Mouse (Mus musculus) retina, adult 2 months (tissue): ENCODE data around the gene Pak7.

ENCODE experiments used
- DNase-seq: peaks from one replicate; pipeline ENCODE4 v3.0.0-alpha.2; 2012; ENCODE audit warnings: low read depth, low spot score

Gene Pak7

DNA sequence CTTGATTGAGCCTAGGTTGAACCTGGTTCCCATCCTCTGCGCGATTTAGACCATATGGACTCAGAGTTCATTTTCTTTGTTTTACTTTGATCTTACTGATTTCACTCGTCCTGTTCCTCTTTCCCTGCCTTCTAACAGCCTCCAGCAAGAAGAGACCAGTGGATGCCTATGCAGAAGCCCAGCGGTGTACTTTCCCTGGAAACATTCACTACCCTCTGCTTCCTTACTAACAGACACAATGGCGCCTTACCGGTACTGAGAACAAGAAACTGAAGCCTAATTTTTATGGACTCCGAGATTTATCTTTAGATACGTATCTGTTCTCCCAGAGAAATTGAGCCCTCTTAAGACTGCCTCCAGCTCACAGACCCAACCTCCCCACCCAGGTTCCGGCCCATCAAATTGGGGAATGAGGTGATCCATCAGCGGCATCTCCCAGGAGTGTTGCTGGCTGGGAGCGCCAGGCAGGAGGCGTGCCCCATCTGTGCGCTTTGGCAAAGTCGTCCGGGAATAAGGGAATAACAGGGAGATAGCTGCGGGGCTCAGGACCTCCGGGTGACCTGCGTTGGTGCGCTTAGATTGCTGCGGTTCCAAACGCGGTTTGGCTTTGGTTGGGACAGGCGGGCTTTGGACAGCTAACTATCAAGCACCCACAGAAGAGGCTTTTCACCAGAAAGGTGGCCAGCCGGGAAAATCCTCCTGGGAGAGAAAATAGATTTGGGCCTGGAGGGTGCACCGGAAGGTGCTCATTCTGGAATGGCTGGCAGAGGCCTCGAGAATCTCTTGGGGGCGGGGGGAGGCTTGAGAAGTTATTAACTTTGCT, 336.8 kb downstream of the Pak7 start:
- DNase-seq = no peak

DNA sequence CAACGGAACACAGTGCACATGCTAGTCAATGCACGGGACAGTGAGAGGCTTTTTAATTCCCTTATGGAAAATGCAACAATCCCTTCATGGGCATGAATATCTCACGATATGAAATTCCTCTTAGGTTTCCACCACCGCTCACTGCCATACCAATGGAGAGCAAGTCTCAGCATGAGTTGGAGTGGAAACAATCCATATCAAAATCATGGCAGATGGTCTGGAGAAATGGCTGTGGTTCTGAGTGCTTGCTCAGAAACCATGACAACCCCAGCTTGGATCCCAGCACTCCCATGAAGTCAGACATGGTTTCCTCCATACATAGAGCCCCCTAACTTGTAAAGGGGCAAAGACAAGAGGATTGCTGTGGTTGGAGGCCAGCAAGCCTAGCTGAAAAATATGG, 339.3 kb downstream of the Pak7 start:
- DNase-seq = no peak
